Mouse (Mus musculus): Measurements from ENCODE around the gene Gimap9.
"Not testable (repeated sequence)": the region's sequence is repeated elsewhere in the genome, so short reads cannot be mapped to it uniquely, and the experiment has no call there.

Gimap9 gene

GRCm38 (mm10) chr6:48665471-48665870, 10.5 kb upstream of the Gimap9 start:
- DNase-seq: no peak

GRCm38 (mm10) chr6:48666159-48666586, 9.8 kb upstream of the Gimap9 start:
- peak; percentile 59 to 82 for DNase-seq

GRCm38 (mm10) chr6:48668022-48668421, 7.9 kb upstream of the Gimap9 start:
- no peak for DNase-seq

GRCm38 (mm10) chr6:48669446-48669969, 6.4 kb upstream of the Gimap9 start:
- no peak for DNase-seq

- DNase-seq: no peak
Observed at GRCm38 (mm10) chr6:48674291-48675058, 1.5 kb upstream of the Gimap9 start.

- no peak for DNase-seq
Observed at GRCm38 (mm10) chr6:48675400-48675930, 464 bp upstream of the Gimap9 start.

- DNase-seq: no peak
Observed at GRCm38 (mm10) chr6:48676860-48677415, 1.0 kb downstream of the Gimap9 start.

- DNase-seq: no peak
Observed at GRCm38 (mm10) chr6:48677492-48678345, 1.8 kb downstream of the Gimap9 start.

GRCm38 (mm10) chr6:48678391-48678790, 2.5 kb downstream of the Gimap9 start:
- DNase-seq: no peak

GRCm38 (mm10) chr6:48679701-48680100, 3.8 kb downstream of the Gimap9 start:
- no peak for DNase-seq

GRCm38 (mm10) chr6:48680421-48680820, 4.5 kb downstream of the Gimap9 start:
- no peak for DNase-seq

GRCm38 (mm10) chr6:48681472-48682090, 5.7 kb downstream of the Gimap9 start:
- peak in 1 of 2 experiments; percentile 28 for DNase-seq

- no peak for DNase-seq
Observed at GRCm38 (mm10) chr6:48682271-48682670, 6.3 kb downstream of the Gimap9 start.

- DNase-seq: not testable (repeated sequence)
Observed at GRCm38 (mm10) chr6:48683263-48683821, 7.4 kb downstream of the Gimap9 start.

- no peak for DNase-seq
Observed at GRCm38 (mm10) chr6:48684319-48684718, 8.4 kb downstream of the Gimap9 start, which contains the start of gene Gimap4. Gimap4 (plus strand) TSS chr6:48684549.

GRCm38 (mm10) chr6:48684806-48685205, 8.9 kb downstream of the Gimap9 start:
- no peak for DNase-seq

- DNase-seq: no peak
Observed at GRCm38 (mm10) chr6:48685251-48685650, 9.3 kb downstream of the Gimap9 start.

GRCm38 (mm10) chr6:48685694-48686665, 10.1 kb downstream of the Gimap9 start:
- DNase-seq: no peak

GRCm38 (mm10) chr6:48687077-48687476, 11.1 kb downstream of the Gimap9 start:
- DNase-seq: no peak

- no peak for DNase-seq
Observed at GRCm38 (mm10) chr6:48689320-48689719, 13.4 kb downstream of the Gimap9 start.

GRCm38 (mm10) chr6:48692962-48693361, 17.0 kb downstream of the Gimap9 start:
- DNase-seq: no peak
